Mouse (Mus musculus): ENCODE results near the gene Eif2d. TPM values are rescaled to one million over a fixed set of nuclear protein-coding genes. Genes with fewer than 3 reads are reported as not detected.
"Not testable (repeated sequence)": the region's sequence is repeated elsewhere in the genome, so short reads cannot be mapped to it uniquely, and the experiment has no call there.

Gene Eif2d
- polyA plus RNA-seq, 1 experiment from 2014 or later, result 56.0 TPM

DNA sequence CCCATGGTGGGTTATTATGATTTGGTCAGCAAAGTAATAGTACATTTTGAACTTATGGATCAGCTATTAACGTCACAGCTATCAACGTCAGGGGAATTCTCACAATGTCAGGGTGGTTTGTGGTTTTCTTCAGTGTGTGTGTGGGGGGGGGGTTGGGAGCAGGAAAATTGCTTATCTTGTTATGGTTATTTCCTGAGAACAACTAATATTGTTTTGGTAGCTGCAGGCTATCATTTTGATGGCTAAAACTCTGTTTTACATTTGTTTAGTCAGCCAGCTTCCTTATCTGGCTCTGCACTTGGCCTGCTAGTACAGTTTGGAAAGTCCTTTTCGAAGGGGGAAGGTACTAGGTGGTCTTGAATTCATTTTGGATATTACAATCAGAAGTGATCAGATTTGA, 7.8 kb upstream of the Eif2d start:
- WGBS, result 91% methylated on average over 3 of the region's 3 CpGs
- not testable (repeated sequence) for H3K27ac ChIP-seq; ATAC-seq (ENCODE audit: low FRiP score); H3K4me3 ChIP-seq (replicated peaks); H3K9ac ChIP-seq; H3K27me3 ChIP-seq; H3K36me3 ChIP-seq (replicated peaks); H3K4me2 ChIP-seq; H3K4me1 ChIP-seq; H3K9me3 ChIP-seq

DNA sequence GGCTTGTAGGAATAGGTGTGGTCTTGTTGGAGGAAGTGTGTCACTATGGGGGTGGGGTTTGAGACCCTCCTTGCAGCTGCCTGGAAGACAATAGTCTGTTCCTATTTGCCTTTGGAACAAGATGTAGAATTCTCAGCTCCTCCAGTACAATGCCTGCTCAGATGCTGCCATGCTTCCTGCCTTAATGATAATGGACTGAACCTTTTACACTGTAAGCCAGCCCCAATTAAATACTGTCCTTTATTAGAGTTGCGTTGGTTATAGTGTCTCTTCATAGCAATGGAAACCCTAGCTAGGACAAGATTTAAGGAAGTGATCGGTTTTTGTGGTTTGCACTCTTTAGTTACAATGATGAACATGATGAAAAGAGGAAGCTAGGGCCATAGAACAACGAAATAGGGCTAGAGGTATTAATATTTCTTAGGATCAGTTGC, 6.8 kb upstream of the Eif2d start:
- 87% methylated on average over 3 of the region's 3 CpGs for WGBS
- Histone ChIP-seq H3K27me3 (peaks cover 4% of the 10 kb centered on the region; the same call in 1 of the 2 replicates), H3K9me3 (no peaks in the 10 kb centered on the region), H3K9ac (no peak overlapping the region), H3K4me3 (replicated peaks) (no peak overlapping the region), H3K27ac (no peak overlapping the region), H3K4me2 (no peak overlapping the region), H3K36me3 (replicated peaks) (no peaks in the 10 kb centered on the region), H3K4me1 (no peaks in the 10 kb centered on the region)
- no peak for ATAC-seq (ENCODE audit: low FRiP score)

DNA sequence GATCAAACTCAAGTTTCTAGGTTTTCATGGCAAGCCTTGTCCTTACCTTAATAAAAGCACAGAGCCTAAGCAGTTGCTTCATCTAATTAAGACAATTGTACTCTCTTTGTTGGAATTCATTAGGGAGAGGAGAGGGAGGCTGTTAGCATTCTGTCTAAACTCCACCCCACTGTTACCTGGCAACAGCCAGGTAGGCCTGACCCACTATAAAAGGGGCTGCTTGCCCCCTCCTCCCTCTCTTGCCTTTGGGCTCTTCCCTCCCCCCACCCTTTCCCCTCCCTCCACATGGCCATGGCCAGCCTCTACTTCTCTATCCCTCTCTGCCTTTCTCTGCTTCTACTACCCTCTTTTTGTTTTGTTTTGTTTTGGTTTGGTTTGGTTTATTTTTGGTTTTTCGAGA, 3.5 kb upstream of the Eif2d start:
- Histone ChIP-seq H3K27me3 (peaks cover 9% of the 10 kb centered on the region), H3K4me3 (replicated peaks) (no peak overlapping the region), H3K4me1 (peaks cover 12% of the 10 kb centered on the region), H3K27ac (no peak overlapping the region), H3K4me2 (no peak overlapping the region), H3K9me3 (no peaks in the 10 kb centered on the region), H3K36me3 (replicated peaks) (no peaks in the 10 kb centered on the region), H3K9ac (no peak overlapping the region)
- WGBS, result 76% methylated on average over 1 of the region's 1 CpGs
- ATAC-seq (ENCODE audit: low FRiP score), result no peak

DNA sequence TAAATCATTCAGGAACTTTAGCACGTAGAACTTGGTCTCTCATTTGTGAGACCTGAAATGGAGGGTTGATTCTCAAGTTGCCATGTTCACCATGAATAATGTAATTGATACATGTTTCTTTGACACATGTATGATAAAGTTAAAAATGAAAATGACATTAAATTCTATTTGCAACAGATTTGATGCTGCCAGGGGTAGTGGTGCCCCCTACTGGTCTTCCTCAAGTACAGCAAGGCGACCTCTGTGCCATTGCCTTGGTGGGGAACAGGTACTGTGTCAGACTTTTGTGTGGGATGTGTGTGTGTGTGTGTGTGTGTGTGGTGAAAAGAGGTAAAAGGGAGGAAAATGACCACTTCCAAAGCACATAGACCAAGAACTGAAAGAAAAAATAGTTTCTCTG, 2.5 kb downstream of the Eif2d start:
- Histone ChIP-seq H3K9me3 (no peaks in the 10 kb centered on the region), H3K4me2 (no peak overlapping the region), H3K27ac (no peak overlapping the region), H3K27me3 (peaks cover 9% of the 10 kb centered on the region), H3K4me1 (peaks cover 13% of the 10 kb centered on the region), H3K4me3 (replicated peaks) (no peak overlapping the region), H3K9ac (no peak overlapping the region), H3K36me3 (replicated peaks) (peaks cover 25% of the 10 kb centered on the region)
- 55% methylated on average over 2 of the region's 2 CpGs for WGBS
- no peak for ATAC-seq (ENCODE audit: low FRiP score)

DNA sequence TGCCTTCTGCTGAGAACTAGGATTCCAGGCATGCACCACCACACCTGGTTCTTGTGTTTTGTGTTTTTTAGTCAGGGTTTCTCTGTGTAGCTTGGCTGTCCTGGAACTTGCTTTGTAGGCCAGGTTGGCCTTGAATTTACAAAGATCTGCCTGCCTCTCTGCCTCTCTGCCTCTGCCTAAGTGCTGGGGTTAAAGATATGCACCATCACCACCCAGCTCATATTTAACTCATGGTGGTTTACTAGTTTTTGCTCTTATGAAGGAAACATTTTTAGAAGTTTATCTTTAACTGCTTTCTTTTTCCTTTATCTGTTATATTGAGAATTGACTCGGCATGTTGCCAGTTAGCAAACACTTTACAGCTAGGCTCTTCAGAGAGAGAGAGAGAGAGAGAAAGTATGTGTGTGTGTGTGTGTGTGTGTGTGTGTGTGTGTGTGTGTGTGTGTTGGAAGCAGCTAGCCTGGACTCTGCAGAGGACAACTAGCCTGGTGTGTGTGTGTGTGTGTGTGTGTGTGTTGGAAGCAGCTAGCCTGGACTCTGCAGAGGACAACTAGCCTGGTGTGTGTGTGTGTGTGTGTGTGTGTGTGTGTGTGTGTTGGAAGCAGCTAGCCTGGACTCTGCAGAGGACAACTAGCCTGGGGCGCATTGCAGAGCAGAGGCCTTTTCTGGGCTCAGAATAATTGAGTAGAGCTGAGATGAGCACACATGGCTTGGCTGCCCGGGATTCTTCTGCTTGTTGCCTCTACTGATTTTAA, 6.8 kb downstream of the Eif2d start:
- WGBS, result 91% methylated on average over 3 of the region's 3 CpGs
- ATAC-seq (ENCODE audit: low FRiP score); H3K9ac ChIP-seq; H3K4me2 ChIP-seq; H3K9me3 ChIP-seq; H3K27ac ChIP-seq; H3K4me1 ChIP-seq; H3K27me3 ChIP-seq; H3K4me3 ChIP-seq (replicated peaks): not testable (repeated sequence)
- peaks cover 65% of the 10 kb centered on the region for H3K36me3 ChIP-seq (replicated peaks)

DNA sequence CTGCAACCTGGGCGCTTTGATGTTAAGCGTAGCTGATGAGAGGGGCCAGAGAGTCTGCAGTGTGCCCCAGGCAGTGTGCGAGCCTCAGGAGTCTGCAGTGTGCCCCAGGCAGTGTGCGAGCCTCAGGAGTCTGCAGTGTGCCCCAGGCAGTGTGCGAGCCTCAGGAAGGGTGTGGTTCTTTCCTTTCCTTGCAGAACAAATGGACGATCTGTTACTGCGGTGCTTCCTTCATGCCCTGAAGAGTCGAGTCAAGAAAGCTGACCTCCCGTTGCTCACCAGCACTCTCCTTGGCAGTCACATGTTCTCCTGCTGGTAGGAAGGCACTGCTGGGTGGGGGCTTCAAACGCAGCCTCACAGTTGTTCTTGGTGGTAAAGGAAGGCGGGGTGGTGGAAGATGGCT, 8.1 kb downstream of the Eif2d start:
- Histone ChIP-seq H3K4me1 (no peaks in the 10 kb centered on the region), H3K4me3 (replicated peaks) (no peak overlapping the region), H3K9ac (no peak overlapping the region), H3K36me3 (replicated peaks) (peaks cover 78% of the 10 kb centered on the region), H3K4me2 (no peak overlapping the region), H3K9me3 (no peaks in the 10 kb centered on the region), H3K27me3 (no peaks in the 10 kb centered on the region), H3K27ac (no peak overlapping the region)
- WGBS, result 90% methylated on average over 11 of the region's 11 CpGs
- no peak for ATAC-seq (ENCODE audit: low FRiP score)

DNA sequence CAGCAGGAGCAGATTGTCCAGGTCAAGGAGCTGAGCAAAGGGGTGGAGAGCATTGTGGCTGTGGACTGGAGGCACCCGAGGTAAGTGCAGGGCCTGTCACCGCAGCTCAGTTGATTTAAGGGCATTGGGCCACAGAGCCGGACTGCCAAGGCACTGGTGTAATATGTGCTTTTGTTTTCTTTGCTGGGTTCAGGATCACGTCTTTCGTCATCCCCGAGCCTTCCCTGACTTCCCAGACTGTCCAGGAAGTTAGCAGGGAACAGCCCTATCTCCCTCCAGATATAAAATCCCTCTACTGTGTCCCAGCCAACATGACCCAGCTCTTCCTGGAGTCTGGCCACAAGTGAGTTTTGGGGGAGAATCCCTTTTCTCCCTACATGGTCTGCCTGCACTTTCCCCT, 11.4 kb downstream of the Eif2d start:
- H3K4me1 ChIP-seq, result no peaks in the 10 kb centered on the region
- H3K9me3 ChIP-seq, result no peaks in the 10 kb centered on the region
- no peak overlapping the region for H3K4me3 ChIP-seq (replicated peaks)
- H3K36me3 ChIP-seq (replicated peaks), result peaks cover 94% of the 10 kb centered on the region
- no peak for ATAC-seq (ENCODE audit: low FRiP score)
- no peak overlapping the region for H3K4me2 ChIP-seq
- H3K9ac ChIP-seq, result no peak overlapping the region
- no peaks in the 10 kb centered on the region for H3K27me3 ChIP-seq
- WGBS, result 93% methylated on average over 6 of the region's 6 CpGs
- no peak overlapping the region for H3K27ac ChIP-seq

DNA sequence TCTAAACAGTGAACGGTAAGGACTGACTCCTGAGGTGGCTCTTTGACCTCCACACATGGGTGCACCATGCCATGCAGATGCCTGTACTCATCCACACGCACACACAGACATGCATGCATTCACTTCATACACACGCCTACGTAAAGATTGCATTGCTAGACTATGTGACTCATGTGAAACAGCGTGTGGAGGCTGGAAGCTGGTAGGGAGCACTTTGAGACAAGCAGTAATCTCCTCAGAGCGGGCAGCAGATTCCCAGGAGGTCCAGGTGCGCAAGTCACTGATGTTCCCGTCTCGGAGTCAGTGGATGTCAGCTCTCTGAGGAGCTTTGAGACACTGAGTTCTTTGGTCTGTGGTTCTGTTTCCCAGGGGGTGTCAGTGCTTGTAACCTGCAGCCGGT, 14.6 kb downstream of the Eif2d start:
- Histone ChIP-seq H3K27ac (no peak overlapping the region), H3K4me1 (no peaks in the 10 kb centered on the region), H3K27me3 (no peaks in the 10 kb centered on the region), H3K36me3 (replicated peaks) (peaks cover 99% of the 10 kb centered on the region), H3K9me3 (no peaks in the 10 kb centered on the region), H3K4me2 (no peak overlapping the region), H3K4me3 (replicated peaks) (no peak overlapping the region), H3K9ac (no peak overlapping the region)
- WGBS, result 94% methylated on average over 10 of the region's 10 CpGs
- ATAC-seq (ENCODE audit: low FRiP score), result no peak

DNA sequence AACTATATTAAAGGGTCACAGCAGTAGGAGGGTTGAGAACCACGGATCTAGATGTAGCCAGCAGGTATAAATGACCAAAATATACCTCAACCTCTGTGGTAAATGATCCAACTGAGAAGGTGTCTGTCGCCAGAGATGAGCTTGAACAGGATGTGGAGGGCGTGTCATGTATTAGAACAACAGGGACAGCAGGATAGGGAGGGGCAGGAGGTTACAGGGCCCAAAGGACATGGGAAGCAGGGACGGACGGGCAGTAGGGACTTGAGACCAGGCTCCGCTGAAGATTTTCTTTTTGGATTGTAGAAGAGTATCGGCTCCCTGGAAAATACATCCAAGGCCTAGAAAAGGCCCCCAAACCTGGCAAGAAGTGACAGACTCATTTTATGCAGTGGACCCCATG, 20.0 kb downstream of the Eif2d start:
- Histone ChIP-seq H3K9ac (no peak overlapping the region), H3K36me3 (replicated peaks) (peaks cover 95% of the 10 kb centered on the region), H3K4me1 (no peaks in the 10 kb centered on the region), H3K4me2 (no peak overlapping the region), H3K27ac (no peak overlapping the region), H3K27me3 (no peaks in the 10 kb centered on the region), H3K4me3 (replicated peaks) (no peak overlapping the region), H3K9me3 (no peaks in the 10 kb centered on the region)
- 93% methylated on average over 7 of the region's 7 CpGs for WGBS
- ATAC-seq (ENCODE audit: low FRiP score), result no peak

DNA sequence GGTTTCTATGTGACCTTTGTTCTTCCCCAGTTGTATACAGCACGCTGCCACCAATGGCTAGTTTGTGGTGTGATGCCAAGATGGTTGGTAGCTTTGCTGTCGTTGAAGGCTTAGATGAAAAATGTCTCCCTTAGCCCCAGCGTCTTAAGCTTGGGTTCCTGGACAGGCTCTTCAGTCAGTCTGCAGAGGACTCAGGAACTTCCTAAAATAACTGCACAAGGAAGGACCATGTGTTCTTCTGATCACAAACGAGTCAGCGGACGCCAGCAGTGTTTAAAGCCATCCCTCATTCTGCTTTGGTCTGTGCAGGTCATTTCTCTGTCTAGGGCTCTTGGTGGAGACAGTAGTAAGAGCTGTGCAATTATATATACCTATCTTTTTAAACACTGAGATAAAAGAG, 20.8 kb downstream of the Eif2d start:
- Histone ChIP-seq H3K9me3 (no peaks in the 10 kb centered on the region), H3K4me1 (no peaks in the 10 kb centered on the region), H3K36me3 (replicated peaks) (peaks cover 95% of the 10 kb centered on the region), H3K9ac (no peak overlapping the region), H3K27ac (no peak overlapping the region), H3K27me3 (no peaks in the 10 kb centered on the region), H3K4me3 (replicated peaks) (no peak overlapping the region), H3K4me2 (no peak overlapping the region)
- 87% methylated on average over 6 of the region's 6 CpGs for WGBS
- no peak for ATAC-seq (ENCODE audit: low FRiP score)

DNA sequence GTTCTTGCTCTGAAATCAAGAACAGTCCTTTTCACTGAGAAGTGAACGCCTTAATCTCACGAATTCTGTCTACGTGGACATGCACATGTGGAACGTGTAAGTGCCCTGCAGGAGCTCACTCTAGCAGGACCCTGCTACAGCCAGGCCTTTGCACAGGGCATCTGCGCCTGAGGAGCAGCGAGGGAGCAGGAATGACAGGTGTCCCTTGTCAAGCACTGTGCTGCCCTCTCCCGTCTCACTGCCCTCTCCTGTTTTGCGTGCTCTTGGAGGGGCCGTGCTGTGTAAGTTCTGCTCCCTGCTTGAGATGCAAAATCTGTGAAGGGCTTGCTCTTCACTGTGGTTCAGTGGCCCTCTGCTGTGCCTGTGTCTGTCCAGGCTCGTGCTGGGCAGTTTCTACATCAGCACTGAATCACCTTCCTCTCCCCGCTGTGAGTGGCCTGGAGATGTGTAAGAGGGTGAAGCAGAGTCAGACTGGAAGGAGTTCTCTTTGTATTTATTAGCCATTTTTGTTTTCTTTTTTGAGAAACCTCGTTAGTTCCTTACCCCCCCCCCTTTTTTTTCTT, 21.4 kb downstream of the Eif2d start:
- no peak for ATAC-seq (ENCODE audit: low FRiP score)
- H3K27me3 ChIP-seq, result no peaks in the 10 kb centered on the region

DNA sequence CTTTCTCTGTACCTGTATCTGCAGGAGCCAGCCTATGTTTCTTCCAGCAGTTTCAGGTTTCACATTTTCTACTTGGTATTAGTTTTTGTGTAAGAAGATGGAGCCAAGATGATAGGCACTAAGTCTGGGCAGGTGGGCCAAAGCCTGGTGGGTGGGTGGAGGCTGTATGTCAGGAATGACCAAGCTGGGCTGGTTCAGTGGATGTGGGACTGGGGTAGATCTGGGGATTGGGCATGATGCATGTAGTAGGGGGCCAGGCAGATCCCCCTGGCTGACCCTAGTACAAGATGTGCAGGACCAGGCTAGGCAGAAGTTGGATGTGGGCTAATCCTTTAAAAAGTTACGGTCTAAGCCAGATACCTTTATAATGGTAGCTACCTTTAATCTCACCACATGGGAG, 22.2 kb downstream of the Eif2d start:
- H3K36me3 ChIP-seq (replicated peaks), result peaks cover 92% of the 10 kb centered on the region

More for the DNA sequence above, 21.4 kb downstream of the Eif2d start:
- Histone ChIP-seq H3K9me3 (no peaks in the 10 kb centered on the region), H3K4me2 (no peak overlapping the region), H3K4me1 (no peaks in the 10 kb centered on the region), H3K27ac (no peak overlapping the region), H3K36me3 (replicated peaks) (peaks cover 92% of the 10 kb centered on the region), H3K9ac (no peak overlapping the region), H3K4me3 (replicated peaks) (no peak overlapping the region)
- WGBS, result 85% methylated on average over 12 of the region's 12 CpGs

DNA sequence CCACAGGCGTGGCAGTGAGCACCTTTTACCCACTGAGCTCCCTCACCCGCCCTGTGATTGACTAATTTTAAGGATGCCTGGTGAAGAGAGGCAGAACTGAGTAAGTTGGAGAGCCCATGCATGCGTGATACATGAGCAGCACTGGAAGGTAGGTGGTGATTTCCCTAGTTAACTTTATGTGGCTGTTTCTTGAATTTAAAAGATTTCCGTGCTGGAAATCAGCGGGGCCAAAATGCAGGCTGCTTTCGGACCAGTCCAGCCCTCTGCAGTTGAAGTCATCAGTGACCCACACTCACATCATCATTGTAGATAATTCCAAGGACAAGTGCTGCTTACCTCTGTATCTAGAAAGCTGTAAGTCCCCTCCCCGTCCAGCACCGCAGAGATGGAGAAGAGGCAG, 22.8 kb downstream of the Eif2d start:
- ATAC-seq (ENCODE audit: low FRiP score), result no peak
- peaks cover 88% of the 10 kb centered on the region for H3K36me3 ChIP-seq (replicated peaks)
- H3K4me1 ChIP-seq, result no peaks in the 10 kb centered on the region
- WGBS, result 95% methylated on average over 8 of the region's 8 CpGs
- no peak overlapping the region for H3K4me2 ChIP-seq
- H3K4me3 ChIP-seq (replicated peaks), result no peak overlapping the region
- H3K27me3 ChIP-seq, result no peaks in the 10 kb centered on the region
- no peak overlapping the region for H3K27ac ChIP-seq
- H3K9me3 ChIP-seq, result no peaks in the 10 kb centered on the region
- no peak overlapping the region for H3K9ac ChIP-seq

More for the DNA sequence above, 22.2 kb downstream of the Eif2d start:
- 100% methylated on average over 1 of the region's 1 CpGs for WGBS
- Histone ChIP-seq H3K4me2 (no peak overlapping the region), H3K4me1 (no peaks in the 10 kb centered on the region), H3K27me3 (no peaks in the 10 kb centered on the region), H3K9me3 (no peaks in the 10 kb centered on the region), H3K9ac (no peak overlapping the region), H3K27ac (no peak overlapping the region), H3K4me3 (replicated peaks) (no peak overlapping the region)
- no peak for ATAC-seq (ENCODE audit: low FRiP score)

Data from forebrain, embryonic 12.5 days (tissue).